Mouse (Mus musculus): ENCODE data around the gene Gm12216. TPM values are rescaled to one million over a fixed set of nuclear protein-coding genes. Genes with fewer than 3 reads are reported as not detected.

Gene Gm12216
- polyA plus RNA-seq, 1 experiment from 2014 or later: 0.41 TPM

DNA sequence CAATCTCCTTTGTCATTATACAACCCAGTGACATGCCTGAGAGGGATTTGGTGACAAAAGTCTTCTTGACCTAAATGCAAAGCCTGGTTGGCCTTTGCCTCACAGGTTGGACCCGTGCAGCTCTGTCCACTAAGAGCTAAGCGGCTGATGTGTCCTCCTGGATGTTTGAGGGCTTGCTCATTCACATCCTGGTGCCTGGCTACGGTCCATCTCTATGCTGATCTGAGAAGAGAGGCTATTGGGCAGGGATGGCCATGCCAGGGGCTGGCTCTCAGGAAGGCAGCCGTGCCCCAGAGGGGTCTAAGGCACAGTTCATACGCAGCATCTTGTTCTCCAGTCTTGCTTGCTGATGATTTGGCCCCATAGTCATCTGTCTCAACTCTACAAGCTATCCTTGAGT is 21.3 kb downstream of the Gm12216 start:
- no peaks in the 10 kb centered on the region for H3K27me3 ChIP-seq (ENCODE audit: low read depth, poor library complexity, severe bottlenecking)
- H3K9me3 ChIP-seq (replicated peaks): no peaks in the 10 kb centered on the region
- H3K4me3 ChIP-seq: no peak overlapping the region
- no peak overlapping the region for H3K27ac ChIP-seq
- 90% methylated on average over 5 of the region's 5 CpGs for WGBS
- DNase-seq (ENCODE audit: low spot score): no peak
- H3K4me1 ChIP-seq: peaks cover 19% of the 10 kb centered on the region
- no peaks in the 10 kb centered on the region for H3K36me3 ChIP-seq

DNA sequence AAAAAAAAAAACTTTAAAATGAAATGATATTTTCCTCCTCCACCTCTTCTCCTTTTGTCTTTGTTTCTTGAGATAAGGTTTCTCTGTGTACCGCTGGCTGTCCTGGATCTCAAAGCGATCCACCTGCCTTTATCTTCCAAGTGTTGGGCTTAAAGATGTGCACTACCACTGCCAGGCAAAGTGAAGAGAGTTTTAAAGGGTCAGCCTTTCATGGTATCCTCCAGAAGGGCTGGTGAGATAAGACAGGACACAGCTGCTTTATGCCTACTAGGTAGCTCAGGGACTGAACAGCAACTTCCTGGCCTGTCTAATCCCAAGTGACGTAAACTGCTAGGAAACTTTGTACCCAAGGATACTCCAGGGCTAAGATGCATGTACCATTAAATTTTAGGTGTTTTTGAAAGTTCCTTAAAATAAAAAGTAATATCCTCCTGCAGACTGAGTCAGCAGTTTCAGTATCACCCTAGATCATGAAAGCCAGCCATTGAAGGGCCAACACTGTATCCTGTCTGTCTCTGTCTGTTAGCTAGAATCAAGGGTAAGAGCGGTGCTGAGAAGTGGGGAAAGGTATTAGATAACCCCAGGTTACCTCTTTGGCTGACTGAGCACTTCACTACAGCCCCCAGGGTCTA is 23.6 kb downstream of the Gm12216 start:
- H3K27ac ChIP-seq: no peak overlapping the region
- DNase-seq (ENCODE audit: low spot score): no peak
- WGBS: 90% methylated on average over 4 of the region's 4 CpGs
- no peaks in the 10 kb centered on the region for H3K36me3 ChIP-seq
- H3K4me1 ChIP-seq: peaks cover 15% of the 10 kb centered on the region
- no peak overlapping the region for H3K4me3 ChIP-seq
- H3K27me3 ChIP-seq (ENCODE audit: low read depth, poor library complexity, severe bottlenecking): no peaks in the 10 kb centered on the region
- H3K9me3 ChIP-seq (replicated peaks): no peaks in the 10 kb centered on the region

DNA sequence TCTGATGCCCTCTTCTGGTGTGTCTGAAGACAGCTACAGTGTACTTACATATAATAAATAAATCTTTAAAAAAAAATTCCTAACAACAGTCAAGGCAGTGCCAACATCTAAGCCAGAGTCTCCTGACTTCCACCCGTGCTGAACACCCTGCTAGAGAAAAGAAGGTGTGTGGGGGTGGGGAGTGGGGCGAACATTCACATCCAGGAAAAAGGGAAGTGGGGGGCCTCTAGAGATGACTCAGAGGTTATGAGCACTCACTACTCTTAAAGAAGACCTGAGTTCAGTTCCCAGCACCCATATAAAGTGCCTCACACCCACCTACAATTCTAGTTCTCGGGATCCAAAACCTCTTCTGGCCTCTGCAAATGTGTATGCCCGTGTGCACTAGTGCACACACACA is 33.6 kb downstream of the Gm12216 start:
- H3K27ac ChIP-seq: no peak overlapping the region
- H3K4me3 ChIP-seq: no peak overlapping the region
- H3K27me3 ChIP-seq (ENCODE audit: low read depth, poor library complexity, severe bottlenecking): no peaks in the 10 kb centered on the region
- H3K4me1 ChIP-seq: no peaks in the 10 kb centered on the region
- H3K9me3 ChIP-seq (replicated peaks): no peaks in the 10 kb centered on the region
- no peak for DNase-seq (ENCODE audit: low spot score)
- H3K36me3 ChIP-seq: no peaks in the 10 kb centered on the region
- WGBS: 91% methylated on average over 4 of the region's 4 CpGs

DNA sequence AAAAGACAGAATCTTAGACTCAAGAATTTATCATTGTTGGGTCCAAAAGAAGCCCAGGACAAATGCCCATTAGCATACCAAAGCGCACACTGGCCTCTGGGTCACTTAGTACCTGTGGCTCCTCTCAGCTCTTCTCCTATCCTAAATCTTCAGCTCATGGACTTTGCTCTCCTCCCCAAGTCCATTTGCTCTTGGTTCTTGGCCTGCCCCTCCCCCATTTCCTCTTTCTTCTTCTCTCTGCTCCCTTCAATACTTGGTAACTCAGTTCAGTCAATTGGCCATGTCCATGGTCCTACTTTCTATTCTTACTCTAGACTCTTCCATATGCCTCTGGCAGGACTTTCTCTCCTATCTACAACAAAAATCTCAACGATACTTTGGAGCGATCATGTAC is 37.1 kb downstream of the Gm12216 start:
- Histone ChIP-seq H3K27me3 (ENCODE audit: low read depth, poor library complexity, severe bottlenecking) (no peaks in the 10 kb centered on the region), H3K4me3 (no peak overlapping the region), H3K27ac (no peak overlapping the region), H3K36me3 (no peaks in the 10 kb centered on the region), H3K9me3 (replicated peaks) (no peaks in the 10 kb centered on the region), H3K4me1 (no peaks in the 10 kb centered on the region; the same call in 1 of the 2 replicates)
- DNase-seq (ENCODE audit: low spot score): no peak
- 93% methylated on average over 3 of the region's 3 CpGs for WGBS

DNA sequence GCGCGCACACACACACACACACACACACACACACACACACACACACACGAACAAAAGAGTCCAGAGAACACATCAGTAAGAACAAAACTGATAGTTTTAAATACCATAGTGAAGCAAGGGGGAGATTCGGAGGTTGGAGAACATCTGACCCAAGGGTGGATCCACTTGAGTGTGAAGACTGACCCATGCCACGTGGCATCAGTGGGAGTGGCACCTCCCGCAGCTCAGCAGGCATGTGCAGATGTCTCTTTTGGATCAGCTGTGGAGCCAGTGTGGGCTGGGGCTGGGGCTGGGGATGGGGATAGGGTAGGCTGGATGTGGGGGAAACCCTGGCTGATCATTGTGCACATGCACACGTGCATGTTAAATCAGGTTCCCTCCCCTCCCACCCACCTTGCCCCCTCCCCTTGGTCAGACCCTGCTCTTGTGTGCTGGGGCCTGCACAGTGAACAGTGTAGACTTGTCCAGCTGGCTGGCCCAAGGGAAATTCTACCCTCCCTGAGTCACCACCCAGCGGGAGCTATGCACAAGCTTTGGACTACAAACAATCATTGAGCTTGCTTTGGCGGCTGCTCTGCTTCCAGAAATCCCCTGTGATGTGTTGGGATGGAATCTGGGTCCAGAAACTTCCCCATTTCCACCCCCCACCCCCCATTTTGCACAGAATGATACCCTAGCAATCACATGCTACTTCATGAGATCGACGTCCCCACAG is 37.7 kb downstream of the Gm12216 start:
- Histone ChIP-seq H3K4me1 (no peaks in the 10 kb centered on the region; the same call in 1 of the 2 replicates), H3K27me3 (ENCODE audit: low read depth, poor library complexity, severe bottlenecking) (no peaks in the 10 kb centered on the region), H3K27ac (no peak overlapping the region), H3K4me3 (no peak overlapping the region), H3K36me3 (no peaks in the 10 kb centered on the region), H3K9me3 (replicated peaks) (no peaks in the 10 kb centered on the region)
- no peak for DNase-seq (ENCODE audit: low spot score)
- WGBS: 84% methylated on average over 11 of the region's 11 CpGs

DNA sequence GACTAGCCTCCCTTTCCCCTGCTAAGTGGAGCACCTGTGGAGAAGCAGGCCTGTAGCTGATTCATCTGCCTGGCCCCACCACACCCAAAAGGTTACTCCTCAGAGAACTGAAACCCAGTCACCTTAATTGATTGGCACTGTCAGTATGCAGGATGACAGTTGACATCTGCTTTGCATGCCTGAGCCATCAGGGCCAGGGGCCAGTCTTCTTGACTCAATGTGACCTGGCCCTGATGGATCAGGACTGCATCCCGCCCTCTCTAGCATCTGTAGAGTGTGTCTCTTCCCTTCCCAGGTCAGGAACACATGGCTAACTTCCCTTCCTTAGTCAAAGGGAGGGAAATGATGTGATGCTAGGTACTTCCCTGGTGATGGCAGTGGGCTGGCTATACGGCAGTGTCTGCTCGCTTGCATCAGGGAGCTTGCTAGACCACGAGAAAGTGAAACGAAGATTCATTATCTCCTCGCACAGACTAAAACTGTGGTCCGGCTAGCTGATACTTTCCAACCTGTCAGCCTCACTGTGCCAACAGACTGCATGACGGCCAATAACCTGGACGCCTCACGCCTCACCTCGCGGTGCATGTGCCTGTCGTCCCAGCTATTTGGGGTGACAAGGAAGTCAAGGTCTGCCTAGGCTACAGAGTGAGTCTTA is 38.4 kb downstream of the Gm12216 start:
- Histone ChIP-seq H3K4me1 (no peaks in the 10 kb centered on the region; the same call in 1 of the 2 replicates), H3K4me3 (no peak overlapping the region), H3K9me3 (replicated peaks) (no peaks in the 10 kb centered on the region), H3K27ac (no peak overlapping the region), H3K27me3 (ENCODE audit: low read depth, poor library complexity, severe bottlenecking) (no peaks in the 10 kb centered on the region), H3K36me3 (no peaks in the 10 kb centered on the region)
- WGBS: 90% methylated on average over 13 of the region's 13 CpGs
- no peak for DNase-seq (ENCODE audit: low spot score)

DNA sequence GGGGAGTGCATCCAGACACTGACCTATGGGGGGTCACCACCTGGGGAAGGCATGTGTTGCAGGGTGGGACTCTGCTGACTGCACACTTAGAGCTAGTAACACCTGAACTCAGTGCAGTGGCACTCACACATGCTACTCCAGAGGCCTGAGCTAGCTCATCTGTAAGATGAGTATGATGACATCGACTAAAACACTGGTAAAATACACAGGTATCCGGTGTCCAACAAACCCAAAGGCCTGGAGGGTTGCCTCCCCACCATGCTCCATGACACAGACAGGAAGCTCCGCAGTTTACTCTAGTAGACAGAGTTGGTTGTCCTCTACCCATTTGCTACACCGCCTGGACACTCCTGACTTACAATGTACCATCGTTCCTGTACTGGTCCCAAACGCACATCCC is 39.5 kb downstream of the Gm12216 start:
- WGBS: 93% methylated on average over 6 of the region's 6 CpGs
- H3K9me3 ChIP-seq (replicated peaks): no peaks in the 10 kb centered on the region
- no peak for DNase-seq (ENCODE audit: low spot score)
- no peaks in the 10 kb centered on the region for H3K36me3 ChIP-seq
- no peaks in the 10 kb centered on the region for H3K27me3 ChIP-seq (ENCODE audit: low read depth, poor library complexity, severe bottlenecking)
- no peak overlapping the region for H3K4me3 ChIP-seq
- H3K27ac ChIP-seq: no peak overlapping the region
- no peaks in the 10 kb centered on the region; the same call in 1 of the 2 replicates for H3K4me1 ChIP-seq

DNA sequence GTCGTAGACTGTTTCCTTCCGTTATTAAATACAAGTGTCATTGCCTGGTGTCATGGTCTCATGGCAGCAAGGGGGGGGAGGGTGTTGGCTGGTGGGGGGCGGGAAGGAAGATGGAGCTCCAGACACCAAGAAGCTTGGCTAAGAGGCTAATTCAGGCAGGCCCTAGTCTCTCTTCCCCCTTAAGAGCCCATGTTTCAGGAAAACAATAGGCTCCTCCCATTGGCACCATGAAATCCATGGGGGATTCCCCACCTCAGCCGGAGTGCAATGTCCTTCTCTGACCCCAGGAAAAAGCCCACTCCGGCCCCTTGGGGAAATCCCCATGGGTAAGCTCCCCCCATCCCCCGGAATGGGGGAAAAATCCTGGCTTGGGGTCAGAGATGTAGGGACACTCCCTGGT is 40.3 kb downstream of the Gm12216 start:
- H3K36me3 ChIP-seq: no peaks in the 10 kb centered on the region
- no peak overlapping the region for H3K27ac ChIP-seq
- no peaks in the 10 kb centered on the region; the same call in 1 of the 2 replicates for H3K4me1 ChIP-seq
- no peaks in the 10 kb centered on the region for H3K9me3 ChIP-seq (replicated peaks)
- no peaks in the 10 kb centered on the region for H3K27me3 ChIP-seq (ENCODE audit: low read depth, poor library complexity, severe bottlenecking)
- WGBS: 61% methylated on average over 6 of the region's 6 CpGs
- DNase-seq (ENCODE audit: low spot score): no peak
- no peak overlapping the region for H3K4me3 ChIP-seq

DNA sequence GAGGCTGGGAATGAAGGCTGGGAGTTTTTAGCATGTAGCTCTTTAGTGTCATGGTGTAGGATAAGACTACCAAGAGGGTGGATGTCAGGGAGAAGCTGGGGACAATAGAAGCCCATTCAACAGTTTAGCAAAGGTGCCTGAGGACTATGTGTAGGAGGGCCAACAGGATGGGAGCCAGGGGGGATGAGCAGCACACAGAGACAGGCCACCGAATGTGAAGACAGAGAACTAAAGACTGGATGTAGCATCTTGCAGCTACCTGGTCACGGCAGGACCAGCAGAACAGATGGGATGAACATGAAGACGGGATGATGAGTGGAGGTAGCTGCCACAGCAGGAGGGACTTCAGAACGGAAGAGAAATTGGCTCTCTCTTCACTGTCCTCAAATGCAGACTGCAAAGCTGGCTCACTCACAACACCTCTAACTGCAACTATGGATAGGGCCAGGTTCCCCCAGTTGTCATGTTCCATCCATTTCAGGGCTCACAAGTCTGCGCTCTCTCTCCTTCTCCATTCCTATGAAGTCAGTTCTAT is 42.1 kb downstream of the Gm12216 start:
- no peaks in the 10 kb centered on the region; the same call in 1 of the 2 replicates for H3K4me1 ChIP-seq
- no peaks in the 10 kb centered on the region for H3K36me3 ChIP-seq
- no peak overlapping the region for H3K4me3 ChIP-seq
- H3K27ac ChIP-seq: no peak overlapping the region
- no peak for DNase-seq (ENCODE audit: low spot score)
- WGBS: 91% methylated on average over 5 of the region's 5 CpGs
- no peaks in the 10 kb centered on the region for H3K27me3 ChIP-seq (ENCODE audit: low read depth, poor library complexity, severe bottlenecking)
- H3K9me3 ChIP-seq (replicated peaks): no peaks in the 10 kb centered on the region

DNA sequence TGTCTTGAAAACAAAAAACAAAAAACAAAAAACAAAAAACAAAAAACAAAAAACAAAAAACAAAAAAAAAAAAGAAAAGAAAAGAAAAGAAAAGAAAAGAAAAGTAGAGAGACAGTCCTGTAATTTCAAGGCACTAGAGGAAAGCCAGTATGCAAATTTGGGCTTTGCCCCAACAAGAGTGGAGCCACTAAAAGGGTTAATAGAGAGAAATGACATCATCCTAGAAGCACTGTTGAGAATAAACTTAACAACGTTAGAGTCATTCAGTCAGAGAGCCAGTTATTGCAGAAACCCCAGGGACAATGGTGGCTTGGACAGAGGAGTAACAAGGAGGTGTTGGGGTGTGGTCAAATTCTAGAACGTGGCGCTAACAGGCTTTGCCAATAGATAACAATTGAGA is 44.2 kb downstream of the Gm12216 start:
- Histone ChIP-seq H3K27ac (no peak overlapping the region), H3K27me3 (ENCODE audit: low read depth, poor library complexity, severe bottlenecking) (no peaks in the 10 kb centered on the region), H3K4me3 (no peak overlapping the region), H3K36me3 (no peaks in the 10 kb centered on the region), H3K4me1 (no peaks in the 10 kb centered on the region; the same call in 1 of the 2 replicates), H3K9me3 (replicated peaks) (no peaks in the 10 kb centered on the region)
- DNase-seq (ENCODE audit: low spot score): no peak
- WGBS: 72% methylated on average over 3 of the region's 3 CpGs

DNA sequence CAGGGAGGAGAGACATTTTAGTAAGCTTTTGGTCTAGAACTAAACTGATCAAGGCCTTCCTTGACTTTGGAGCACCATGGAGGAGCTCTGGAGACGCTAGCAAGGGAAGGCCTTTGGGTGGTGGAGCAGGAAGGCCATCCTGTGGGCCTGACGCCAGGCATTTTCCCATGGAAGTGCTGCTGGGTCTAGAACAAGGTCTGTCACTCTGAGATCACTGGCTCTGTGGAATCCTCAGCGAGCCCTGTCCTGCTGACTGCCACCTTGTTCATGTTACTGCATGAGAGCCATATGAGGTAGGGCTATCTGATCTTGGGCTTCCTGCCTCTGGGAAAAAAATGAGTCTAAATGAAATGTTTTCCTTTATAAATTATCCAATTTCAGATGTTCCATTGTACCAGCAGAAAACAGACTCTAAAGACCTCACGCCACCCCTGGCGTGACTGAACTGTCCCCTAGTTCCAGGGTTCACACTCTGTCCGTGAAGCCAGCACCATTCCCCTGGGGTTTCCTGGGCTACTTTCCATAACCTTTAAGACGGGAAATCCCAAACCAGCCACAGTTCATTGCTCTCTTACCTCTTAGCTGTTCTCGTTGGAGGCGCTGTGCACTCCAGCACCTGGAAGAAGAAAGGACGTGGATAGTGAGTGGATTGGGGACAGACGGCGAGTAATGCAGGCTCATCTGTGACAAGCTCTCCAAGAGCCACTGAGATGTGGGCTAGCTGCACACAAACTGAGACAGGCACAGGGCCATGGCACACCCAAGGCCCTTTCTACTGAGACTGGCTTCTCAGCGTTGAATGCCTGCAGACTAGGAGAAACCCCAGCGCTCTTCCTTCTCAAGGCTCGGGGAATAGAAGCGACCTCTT is 45.8 kb downstream of the Gm12216 start:
- Histone ChIP-seq H3K36me3 (no peaks in the 10 kb centered on the region), H3K27ac (no peak overlapping the region), H3K4me1 (no peaks in the 10 kb centered on the region), H3K9me3 (replicated peaks) (no peaks in the 10 kb centered on the region), H3K27me3 (ENCODE audit: low read depth, poor library complexity, severe bottlenecking) (no peaks in the 10 kb centered on the region), H3K4me3 (no peak overlapping the region)
- WGBS: 88% methylated on average over 16 of the region's 16 CpGs
- DNase-seq (ENCODE audit: low spot score): no peak

DNA sequence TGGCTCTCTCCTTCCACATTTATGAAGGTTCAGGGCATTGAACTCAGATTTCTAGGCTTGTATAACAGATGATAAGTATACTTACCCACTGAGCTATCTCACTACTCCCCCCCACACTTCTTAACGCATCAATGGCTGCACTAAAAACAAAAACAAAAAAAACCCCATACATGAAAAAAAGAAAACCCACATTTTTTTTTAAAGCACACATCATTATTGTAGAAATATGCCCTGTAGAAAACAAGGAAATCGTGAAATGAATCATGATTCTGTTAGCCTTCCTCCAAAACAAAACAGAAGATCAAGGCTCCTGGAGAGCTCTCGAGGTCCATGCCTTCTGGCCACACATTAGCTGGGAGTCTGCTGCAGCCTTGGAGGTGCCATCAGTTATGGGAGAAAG is 47.7 kb downstream of the Gm12216 start:
- Histone ChIP-seq H3K36me3 (no peaks in the 10 kb centered on the region), H3K9me3 (replicated peaks) (no peaks in the 10 kb centered on the region), H3K4me3 (no peak overlapping the region), H3K27ac (no peak overlapping the region), H3K4me1 (no peaks in the 10 kb centered on the region), H3K27me3 (ENCODE audit: low read depth, poor library complexity, severe bottlenecking) (no peaks in the 10 kb centered on the region)
- WGBS: 84% methylated on average over 3 of the region's 3 CpGs
- DNase-seq (ENCODE audit: low spot score): no peak
